Mouse (Mus musculus) megakaryocyte progenitor cell, adult 5-6 weeks (primary cell): ENCODE data around the gene D630045J12Rik. TPM values are rescaled to one million over a fixed set of nuclear protein-coding genes. Genes with fewer than 3 reads are reported as not detected.

Experiments
- ATAC-seq: replicated peaks from 2 replicates; pipeline ENCODE4 v1.8.0; 2016; ENCODE audit warnings: mild to moderate bottlenecking, moderate TSS enrichment, inconsistent platforms; ENCODE audit not compliant: poor library complexity
- total RNA-seq, 2 experiments: library from RNA; stranded (forward) in 1 of 2; stranded (reverse) in 1 of 2; fragments of 157-497, 149-512 nt in 1 of 2; fragments of 200-1000 nt in 1 of 2; gene quantifications; 2 replicates each; pipeline versions ENCODE4 v1.2.3 to v1.2.4; 2015 to 2017

D630045J12Rik gene
- total RNA-seq, 2 experiments from 2014 or later = 0.54 to 2.3 TPM

DNA sequence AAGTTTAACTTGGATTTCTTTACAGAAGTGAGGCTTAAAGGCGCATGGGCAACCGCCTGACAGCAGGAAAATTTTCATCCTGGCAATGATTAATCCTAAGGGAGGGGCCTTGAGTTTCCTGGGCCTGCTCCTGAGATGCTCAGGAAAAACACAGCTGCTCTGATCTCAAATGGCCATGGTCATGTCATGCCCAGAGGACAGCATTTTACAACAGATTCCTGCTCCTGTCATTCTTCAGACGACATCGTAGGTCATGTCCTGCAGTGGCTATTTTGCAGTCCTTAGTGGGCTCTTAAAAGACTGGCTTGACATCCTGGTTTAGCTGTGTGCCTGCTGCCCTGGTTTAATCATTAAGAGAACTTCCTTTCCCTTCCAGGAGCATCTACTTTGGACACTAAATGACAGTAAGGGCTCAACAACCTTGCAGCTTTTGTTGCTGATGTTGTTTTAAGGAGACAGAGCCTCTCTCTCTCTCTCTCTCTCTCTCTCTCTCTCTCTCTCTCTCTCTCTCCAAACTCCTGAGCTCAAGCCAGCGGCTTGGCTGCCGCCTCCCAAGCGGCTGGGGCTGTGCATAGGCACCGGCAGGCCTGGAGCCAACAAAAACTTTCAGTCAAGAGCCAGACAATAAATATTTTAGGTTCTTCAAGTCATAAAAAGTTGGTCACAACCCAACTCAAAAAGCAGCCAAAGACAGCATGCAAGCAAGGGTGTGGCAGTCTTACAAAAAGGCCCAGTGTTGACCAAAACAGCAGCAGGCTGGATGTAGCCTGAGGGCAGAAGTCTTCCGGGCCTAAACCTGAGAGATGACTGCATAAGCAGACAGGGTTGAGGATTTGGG lies 109.4 kb downstream of the D630045J12Rik start:
- ATAC-seq = no peak

DNA sequence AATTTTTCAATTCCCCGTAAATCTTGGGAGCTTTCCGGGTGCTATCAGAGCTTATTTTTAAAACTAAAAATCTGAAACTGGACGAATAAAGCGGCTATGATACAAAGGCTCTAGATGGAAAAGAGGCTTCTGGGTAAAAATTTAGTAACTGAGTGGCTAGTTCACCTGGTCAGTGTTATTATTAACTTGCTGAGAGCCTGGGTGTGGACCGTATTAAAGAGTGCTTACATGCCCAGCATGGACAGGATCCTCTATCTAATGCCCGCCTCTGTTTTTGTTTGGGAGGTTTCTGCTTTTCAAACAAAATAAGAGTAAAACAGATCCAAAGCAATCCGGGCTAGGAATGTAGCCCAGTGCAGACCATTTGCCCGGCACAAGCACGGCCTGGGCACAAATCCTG lies 113.4 kb downstream of the D630045J12Rik start:
- no peak for ATAC-seq

DNA sequence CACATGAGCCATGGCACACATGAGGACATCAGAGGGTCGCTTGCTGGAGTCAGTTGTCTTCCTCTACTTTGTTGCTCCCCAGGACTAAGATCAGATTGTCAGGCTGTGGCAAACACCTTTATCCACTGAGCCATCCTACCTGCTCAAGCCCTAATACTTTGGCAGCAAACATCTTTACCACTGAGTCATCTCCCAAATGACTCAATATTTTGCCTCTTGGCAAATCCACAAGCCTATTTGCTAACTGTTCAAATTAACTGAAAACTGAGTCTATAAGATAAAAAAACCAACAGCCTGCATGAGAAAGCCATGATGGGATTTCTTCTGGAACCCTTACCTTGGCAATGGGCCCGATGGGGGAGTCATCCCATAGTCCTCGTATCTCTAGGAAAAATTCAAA lies 114.7 kb downstream of the D630045J12Rik start:
- ATAC-seq = no peak

DNA sequence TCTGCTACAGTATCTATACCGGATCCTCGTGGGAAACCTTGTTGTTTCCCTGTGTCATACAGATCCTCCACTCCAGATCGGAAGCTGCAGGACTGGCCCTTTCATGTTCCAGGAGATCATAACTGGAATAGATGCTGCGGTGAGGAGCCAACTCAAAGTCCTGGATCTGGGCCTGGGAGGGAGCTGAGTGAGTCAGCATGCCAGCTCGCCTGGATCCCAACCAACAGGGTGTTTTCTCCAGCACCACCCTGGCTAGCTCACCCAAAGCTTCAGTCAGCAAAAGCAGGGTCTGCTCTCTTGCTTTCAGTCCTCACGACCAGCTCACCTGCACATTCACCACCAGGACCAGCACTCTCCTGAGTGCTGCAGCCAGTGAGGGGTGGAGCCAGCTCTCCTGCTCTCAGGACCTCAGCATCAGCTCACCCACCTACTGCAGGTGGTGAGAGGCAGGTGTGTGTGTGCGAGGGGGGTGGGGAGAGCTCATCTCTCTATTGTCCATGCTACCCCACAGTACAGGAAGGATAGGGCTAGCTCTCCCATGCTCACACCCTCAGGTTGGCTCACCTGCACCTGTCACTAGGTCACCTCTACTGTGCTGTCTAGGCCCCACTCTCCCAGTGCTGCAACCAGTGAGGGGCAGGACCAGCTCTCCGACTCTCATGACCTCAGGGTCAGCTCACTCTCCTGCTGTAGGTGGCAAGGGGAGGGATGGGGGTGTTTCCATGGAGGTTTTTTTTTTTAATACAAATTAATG lies 118.8 kb downstream of the D630045J12Rik start:
- ATAC-seq = no peak

DNA sequence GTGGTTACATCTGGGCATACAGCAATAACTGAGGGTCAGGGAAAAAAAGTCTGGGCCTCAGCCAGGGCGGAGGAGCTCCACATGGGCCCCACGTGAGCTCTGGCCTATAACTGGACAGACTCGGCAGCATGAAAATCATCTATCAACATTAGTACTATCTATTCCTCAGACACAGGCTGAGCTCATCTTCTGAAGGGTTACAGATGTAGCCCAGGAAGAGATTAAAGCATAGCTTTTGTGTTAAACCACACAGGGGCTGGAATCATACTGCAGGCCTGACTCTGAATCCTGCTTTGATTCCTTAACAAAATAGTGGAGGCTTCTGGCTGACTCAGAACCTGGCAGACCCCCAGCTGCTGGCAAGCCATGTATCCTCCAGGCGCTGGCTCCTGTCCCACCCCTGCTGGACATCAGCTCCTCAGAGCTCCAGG lies 122.0 kb downstream of the D630045J12Rik start:
- no peak for ATAC-seq

DNA sequence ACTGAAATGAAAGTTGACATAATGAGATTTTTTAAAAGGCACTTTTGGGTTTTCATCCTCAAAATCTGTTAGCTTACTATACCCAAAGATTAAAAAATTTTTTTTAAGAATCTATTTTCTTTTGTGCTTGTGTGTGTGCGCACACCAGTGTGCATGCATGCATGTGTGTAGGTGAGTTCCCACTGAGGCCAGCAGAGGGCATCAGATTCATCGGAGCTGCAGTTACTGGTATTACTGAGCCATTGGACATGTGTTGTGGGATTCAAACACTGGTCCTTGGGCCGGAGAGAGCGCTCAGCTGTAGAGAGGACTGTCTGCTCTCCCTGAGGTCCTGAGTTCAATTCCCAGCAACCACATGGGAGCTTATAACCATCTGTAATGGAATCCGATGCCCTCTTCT lies 123.9 kb downstream of the D630045J12Rik start:
- no peak for ATAC-seq

DNA sequence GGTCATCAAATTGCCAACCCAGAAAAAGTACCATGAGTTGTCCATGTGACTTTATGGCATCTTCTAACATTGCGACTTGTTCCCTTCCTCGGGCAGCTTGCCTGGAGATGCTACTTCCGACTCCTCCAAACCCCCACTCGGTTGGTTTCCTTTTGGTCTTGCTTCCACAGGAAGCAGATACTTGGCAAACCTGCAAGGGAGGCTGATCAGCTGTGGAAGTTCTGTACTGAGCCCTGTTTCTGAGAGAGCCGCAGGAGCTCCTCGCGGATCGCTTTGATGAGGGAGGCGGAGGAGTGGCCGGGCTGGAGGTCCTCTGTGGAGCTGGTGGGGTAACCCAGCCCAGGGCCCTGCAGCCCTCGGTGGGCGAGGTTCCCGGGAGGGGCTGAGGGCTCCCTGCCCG lies 125.7 kb downstream of the D630045J12Rik start:
- ATAC-seq = no peak

DNA sequence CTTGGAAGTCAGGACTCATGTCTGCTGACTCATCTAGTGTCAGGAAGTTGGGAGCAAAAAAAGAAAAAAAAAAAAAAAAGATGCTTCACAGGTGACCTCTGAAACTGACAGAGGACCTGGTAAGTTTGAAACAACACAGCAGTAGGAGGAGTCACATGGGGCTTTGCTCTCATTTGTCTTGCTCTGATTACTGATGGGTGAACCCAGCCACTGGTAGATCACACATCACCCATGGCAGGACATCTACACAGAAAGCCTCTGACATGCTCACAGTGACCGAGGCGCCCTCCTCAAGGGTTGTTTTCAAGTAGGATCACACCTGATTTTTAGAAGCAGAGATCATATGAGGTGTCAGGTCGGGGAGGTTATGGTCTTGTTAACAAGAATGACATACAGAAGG lies 128.3 kb downstream of the D630045J12Rik start:
- ATAC-seq = no peak

DNA sequence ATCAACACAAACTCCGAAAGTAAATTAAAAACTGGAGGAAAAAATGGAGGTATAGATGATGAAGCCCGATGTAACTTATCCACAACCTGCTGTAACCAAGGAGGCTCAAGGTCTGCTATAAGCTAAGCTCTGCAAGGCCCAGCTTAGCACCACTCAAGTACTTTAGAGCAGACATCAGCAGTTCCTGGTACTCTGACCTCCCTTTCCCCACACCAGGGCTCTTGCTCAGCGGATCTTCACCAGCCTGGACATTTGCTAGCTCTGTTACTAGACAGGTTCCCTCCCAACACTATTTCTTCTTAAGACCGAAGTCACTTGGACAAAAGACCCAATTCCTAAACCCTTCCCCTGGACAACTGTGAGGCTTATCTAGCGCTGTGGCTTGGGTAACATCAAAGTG lies 128.9 kb downstream of the D630045J12Rik start:
- no peak for ATAC-seq

DNA sequence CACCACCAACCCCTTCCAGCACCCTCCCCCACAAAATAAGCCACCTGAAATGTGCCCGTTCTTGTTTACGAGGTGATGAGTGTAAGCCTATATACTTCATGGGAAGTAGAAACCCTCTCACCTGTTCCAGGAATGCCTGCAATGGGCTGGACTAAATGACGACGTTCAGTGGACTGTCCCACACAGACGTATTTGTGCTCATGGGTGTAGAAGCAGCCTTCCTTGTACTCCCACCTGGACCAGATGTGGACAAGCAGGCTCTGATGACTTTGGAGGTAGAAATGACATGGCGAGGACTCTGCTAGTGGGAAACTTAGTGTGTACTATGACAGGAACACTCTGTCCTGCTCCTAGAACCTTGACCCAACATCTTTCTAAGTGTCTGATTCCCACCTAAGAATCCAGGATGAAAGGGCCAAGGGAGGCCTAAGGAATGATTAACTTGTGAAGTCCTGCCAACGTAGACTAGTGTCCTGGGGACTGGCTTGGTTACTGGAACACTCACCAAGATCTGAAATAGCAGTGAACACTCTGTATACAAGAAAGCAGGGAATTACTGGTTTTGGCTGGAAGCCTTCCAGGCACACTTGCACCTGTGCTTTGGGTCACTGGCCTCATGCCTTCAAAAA lies 129.5 kb downstream of the D630045J12Rik start, which contains the start of gene Atp6v0a4:
Atp6v0a4 (minus strand) TSS at position 380 of the 629 bp plus-strand sequence.
- no peak for ATAC-seq

DNA sequence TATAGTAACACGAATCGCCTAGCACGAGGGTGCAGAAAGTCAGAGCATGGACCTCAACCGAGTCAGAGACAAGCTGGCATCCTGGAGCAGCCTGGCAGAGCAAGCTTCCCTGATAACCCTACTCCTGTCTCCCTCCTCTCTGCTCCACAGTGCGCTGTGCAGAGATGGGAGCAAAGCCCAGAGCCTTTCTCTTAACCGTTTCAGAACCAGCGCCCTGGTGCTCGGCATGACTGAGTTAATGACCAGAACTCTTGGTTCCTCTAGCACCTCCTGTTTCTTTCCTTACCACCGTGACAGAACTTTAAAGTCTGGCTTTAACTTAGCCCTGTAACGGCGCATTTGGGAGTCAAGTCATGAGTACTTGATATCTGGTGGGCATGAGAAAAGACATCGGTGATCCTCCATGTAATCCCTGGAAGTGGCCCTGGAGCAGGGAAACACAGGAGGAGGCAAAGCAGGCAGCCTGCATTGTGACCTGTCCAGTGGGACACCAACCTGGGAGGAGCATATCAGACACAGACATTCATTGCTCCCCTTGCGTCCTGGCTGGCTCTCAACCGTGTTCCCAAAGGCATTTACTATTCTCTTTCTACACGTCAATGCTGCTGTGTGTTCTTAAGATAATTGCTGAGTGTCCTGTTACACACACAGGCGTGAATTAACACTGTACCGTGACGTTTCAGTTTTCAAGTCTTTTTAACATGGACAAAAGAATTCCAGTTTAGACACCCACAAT lies 130.2 kb downstream of the D630045J12Rik start:
- no peak for ATAC-seq

DNA sequence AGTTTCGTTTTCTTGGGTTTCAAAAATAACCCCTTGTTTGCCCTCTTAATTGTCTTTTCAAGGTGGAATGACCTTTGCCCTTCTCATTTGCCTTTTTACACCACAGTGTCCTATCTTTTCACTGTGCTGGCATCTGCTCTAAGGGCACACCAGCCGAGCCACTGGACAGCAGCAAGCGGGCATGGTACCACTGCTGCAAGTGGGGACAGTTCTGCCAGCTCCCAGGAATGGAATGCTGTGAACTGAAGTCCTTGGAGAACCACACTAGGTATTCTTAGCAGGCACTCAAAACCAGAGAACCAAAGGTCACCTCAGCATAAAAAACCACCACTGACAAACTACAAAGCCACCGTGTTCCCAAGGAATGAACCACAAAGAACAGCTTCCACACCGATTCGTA lies 131.0 kb downstream of the D630045J12Rik start:
- ATAC-seq = no peak

DNA sequence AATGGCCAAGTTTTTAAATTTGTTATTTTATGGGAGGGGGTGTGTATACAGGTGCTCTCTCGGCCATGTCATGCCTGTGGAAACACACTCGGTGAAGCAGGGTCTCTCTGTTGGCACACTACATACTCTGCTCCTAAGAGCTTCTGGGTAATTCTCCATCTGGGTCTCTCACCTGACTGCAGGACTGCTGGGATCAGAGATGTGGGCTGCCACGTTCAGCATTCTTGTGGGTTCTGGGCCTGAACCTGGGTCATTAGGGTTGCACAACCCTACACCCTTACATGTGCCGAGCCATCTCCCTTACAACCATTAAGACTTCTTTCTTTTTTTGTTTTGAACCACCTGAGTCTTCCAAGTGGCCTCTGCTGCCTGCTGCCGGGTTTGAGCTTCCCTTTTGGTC lies 132.0 kb downstream of the D630045J12Rik start:
- ATAC-seq = no peak

DNA sequence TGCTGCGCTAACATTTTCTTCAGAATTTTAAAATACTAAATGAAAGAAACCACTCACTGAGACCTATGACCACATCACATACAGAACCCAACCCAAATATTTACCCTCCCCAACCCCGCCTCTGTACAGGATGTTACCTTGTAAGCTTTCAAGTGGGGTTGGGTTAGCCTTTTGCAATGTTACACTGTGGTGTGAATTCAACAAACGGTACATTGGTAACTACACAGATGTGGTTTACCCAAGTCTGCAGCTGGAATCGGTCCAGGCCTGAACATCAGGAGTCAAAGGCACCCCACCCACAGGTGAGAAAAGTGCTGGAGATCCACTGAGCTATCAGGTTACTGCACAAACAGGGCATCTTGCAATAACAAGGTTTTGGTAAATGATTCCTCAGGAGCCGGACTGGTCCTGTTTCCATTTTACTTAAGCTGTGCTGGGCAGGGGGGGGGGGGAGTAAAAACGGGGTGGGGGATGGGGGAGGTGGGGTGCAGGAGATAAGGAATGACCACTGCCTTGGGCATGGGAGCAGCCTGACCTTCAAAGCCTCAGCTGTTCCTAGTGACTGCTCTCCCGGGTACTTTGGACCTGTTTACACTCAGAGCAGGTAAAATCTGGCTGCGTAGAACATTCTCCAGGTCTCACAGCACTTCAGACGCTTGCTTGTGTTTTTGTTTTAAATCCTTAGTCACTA lies 133.0 kb downstream of the D630045J12Rik start:
- ATAC-seq = no peak

DNA sequence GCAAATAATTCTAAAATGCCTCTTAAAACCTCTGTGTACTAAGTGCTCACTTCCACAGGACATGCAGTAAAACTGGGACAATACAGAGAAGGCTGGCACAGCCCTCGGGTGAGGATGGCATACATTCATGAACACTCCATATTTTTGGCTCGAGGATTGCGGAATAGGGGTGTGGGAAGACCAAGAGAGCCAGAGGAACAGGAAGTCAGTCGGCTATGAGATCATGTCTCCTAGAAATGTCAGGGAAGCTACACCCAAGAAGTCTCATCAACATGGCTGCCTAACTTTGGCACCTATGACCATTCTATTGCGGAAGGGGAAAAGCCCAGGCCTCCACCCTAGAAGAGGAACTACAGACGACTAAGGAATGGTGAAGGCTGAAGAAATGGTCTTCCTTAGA lies 135.5 kb downstream of the D630045J12Rik start:
- no peak for ATAC-seq

DNA sequence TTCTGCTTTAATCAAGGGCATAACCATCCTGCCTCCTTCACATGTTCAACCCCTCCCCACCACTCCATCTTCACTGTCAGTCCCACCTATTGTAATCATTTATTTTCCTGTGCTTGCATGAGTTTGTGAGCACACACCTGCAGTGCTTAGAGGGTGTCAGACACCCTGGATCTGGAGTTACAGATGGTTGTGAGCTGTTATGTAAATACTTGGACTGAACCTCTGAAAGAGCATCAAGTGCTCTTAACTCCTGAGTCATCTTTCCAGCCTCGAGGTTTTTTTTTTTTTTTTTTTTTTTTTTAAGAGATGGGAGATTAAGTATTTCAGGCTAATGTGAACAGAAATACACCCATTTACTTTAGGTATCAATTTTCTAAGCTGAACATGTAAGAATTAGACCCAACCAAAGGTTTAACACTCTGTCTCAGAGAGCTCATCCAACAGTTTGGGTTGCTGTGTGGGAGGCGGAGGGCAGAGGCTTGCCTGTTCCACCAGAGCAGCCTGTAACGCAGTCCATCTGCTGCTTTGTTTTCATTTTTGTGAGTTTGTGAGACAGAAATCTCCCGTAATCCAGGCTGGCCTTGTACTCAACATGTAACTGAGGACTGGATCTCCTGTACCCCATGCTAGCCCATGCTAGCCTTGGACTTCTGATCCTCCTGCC lies 137.6 kb downstream of the D630045J12Rik start:
- ATAC-seq = no peak

DNA sequence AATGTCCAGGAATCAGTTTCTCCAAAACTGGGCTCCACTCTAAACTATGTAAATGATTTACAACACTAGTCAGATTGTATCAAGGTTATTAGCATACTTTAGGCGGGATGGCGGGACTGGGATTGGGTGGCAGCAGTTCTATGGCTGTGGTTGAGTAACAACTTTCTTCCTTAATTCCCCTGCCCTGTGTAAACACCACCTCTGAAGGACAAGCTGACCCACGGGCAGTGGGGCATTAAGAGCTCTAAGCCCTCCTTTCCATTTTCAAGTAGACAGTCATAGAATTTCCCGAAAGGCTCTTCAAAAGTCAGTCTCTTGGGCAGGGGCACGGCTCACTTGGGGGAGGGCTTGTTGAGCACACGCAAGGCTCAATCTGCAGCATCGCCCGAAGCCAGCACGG lies 142.9 kb downstream of the D630045J12Rik start:
- ATAC-seq = no peak

DNA sequence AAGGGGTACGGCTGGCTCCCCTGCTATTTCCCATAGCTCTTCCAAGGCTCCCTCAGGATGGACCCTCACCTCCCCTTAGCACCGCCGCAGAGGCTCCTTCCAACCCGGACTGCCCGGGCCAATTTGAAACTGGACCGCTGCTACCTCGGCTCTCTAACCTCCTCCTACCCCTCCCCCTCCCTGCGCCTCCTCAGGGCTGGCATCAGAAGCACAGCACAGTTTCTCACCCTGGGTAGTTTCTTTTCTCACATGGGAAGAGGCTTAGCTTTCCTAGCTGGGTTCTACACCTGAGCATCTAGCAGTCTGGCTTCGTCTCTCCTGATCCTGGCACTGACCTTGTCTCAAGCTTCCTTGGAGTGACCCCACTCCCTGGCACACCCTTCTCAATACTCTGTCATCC lies 143.9 kb downstream of the D630045J12Rik start:
- no peak for ATAC-seq

DNA sequence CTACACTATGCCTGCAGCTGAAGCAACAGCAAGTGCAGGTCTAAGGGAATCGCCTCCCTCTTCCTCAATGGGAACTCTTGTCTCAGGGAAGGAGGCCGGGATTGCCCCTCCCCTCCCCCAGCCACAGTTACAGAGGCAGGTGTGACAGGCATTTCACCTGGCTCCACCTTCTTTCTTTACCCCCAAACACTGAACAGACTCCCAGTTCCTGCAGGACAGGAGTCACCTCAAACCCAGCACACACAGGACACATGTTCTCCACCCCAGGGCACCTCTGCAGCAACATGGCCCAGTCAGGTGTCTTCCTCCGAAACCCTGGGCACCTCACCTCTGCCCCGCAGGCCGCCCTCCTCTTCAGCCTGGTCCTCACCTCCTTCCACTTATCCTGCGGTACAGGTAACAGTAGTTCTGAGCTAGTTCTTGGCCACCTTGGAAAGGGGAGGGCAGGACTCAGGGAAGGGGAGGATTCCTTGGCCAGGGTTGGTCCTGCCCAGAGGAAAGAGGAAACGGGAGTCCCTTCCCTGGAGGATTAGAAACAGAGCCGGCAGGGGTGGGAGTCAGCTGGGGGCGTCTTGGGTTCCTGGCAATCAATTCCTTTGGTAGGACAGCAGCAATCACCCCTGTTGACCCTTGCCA lies 144.5 kb downstream of the D630045J12Rik start, which contains the start of gene Tmem213:
Tmem213 (plus strand) TSS at position 96 of the 636 bp plus-strand sequence.
- ATAC-seq = no peak
